Mouse (Mus musculus) adrenal gland, postnatal 25 days (tissue): ENCODE results near the gene Ncor1. TPM values are rescaled to one million over a fixed set of nuclear protein-coding genes. Genes with fewer than 3 reads are reported as not detected.

ENCODE experiments used
- DNase-seq: peaks from one replicate; pipeline ENCODE4 v3.0.0; 2021; ENCODE audit warnings: mixed read lengths
- total RNA-seq: library from RNA; stranded (reverse); gene quantifications from 2 replicates; pipeline ENCODE4 v1.2.3, GENCODE M21; 2021

Gene Ncor1
- total RNA-seq, 1 experiment from 2014 or later: 241 TPM

DNA sequence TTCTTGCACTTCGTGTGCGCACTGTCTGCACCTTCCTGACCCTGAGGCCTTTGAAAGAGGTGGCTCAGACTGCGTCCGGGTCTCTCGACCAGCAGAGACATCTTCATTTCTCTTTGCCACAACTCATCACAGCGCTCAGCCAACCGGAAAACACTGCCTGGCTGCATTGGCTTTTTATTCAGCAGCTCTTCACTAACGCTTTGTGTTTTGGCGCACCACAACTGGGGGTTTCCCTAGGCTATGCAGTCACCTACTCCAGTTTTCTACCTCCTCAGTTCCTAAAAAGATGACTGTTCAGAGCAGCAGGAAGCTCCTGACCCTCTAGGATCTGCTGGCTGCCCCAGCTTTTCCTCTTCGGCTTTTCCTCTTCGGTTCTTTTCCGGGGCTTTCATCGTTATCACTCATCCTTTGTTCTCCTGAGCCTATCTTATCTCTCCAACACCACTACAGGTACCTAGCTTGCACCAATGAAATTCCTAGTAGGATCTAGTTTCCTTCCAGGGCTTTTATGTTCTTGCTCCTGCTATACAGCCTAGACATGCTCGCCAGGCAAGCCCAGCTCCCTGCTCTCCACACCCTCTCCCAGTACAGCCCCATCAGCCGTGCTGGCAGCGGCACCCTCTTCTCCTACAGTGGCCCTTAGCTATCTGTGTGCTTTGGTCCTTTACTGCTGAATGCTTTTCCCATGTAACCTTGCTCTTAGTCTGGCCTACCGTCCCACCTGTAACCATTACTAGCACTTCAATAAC, 191.7 kb downstream of the Ncor1 start:
- DNase-seq: no peak

Other genes with a start within 250 kb of the Ncor1 start
- 0.76 and 0.81 TPM in 2 replicates for gene Adora2b, start 209.6 kb downstream of the Ncor1 start, total RNA-seq
- 20.2 and 22.1 TPM in 2 replicates for gene Zswim7, start 177.2 kb downstream of the Ncor1 start, total RNA-seq
- gene Ttc19, start 177.1 kb downstream of the Ncor1 start, total RNA-seq: 36.2 and 43.9 TPM in 2 replicates
- gene Pigl, start 81 bp downstream of the Ncor1 start, total RNA-seq: 7.9 and 12.0 TPM in 2 replicates
- 40.0 and 44.4 TPM in 2 replicates for gene Cenpv, start 80.7 kb upstream of the Ncor1 start, total RNA-seq
- 1,162 and 1,405 TPM in 2 replicates for gene Ubb, start 92.6 kb upstream of the Ncor1 start, total RNA-seq
- 1.6 and 1.9 TPM in 2 replicates for gene Trpv2, start 115.9 kb upstream of the Ncor1 start, total RNA-seq
- 37.2 and 44.9 TPM in 2 replicates for gene Lrrc75a, start 190.0 kb upstream of the Ncor1 start, total RNA-seq
- gene Mmgt2, start 190.1 kb upstream of the Ncor1 start, total RNA-seq: 35.7 and 49.0 TPM in 2 replicates